Mouse (Mus musculus) heart, embryonic 11.5 days (tissue): Measurements from ENCODE around the gene Exoc3. TPM values are rescaled to one million over a fixed set of nuclear protein-coding genes. Genes with fewer than 3 reads are reported as not detected.

Source experiments
- ATAC-seq: fragments of 200-750 bp; cut with Nextera tagmentation; replicated peaks from 2 replicates; pipeline ENCODE4 v1.8.0; 2017; ENCODE audit warnings: moderate library complexity; ENCODE audit not compliant: insufficient number of reproducible peaks, low FRiP score, low TSS enrichment
- H3K27ac ChIP-seq: fragments of 300-500 bp; sonication (generic); 2 replicates; pipeline ENCODE4 v1.5.1; 2014; ENCODE audit warnings: mild to moderate bottlenecking, low read depth, low read length
- H3K27me3 ChIP-seq: fragments of 300-500 bp; sonication (generic); 2 replicates; pipeline ENCODE4 v1.6.1; 2014; ENCODE audit warnings: mild to moderate bottlenecking, low read length, mixed read lengths; ENCODE audit not compliant: control insufficient read depth, insufficient read depth
- H3K36me3 ChIP-seq: fragments of 300-500 bp; sonication (generic); 2 replicates; pipeline ENCODE4 v1.6.1; 2014; ENCODE audit warnings: mild to moderate bottlenecking, low read length, moderate library complexity, mixed read lengths; ENCODE audit not compliant: control insufficient read depth, insufficient read depth
- H3K4me1 ChIP-seq: fragments of 300-500 bp; sonication (generic); 2 replicates; pipeline ENCODE4 v1.6.1; 2014; ENCODE audit warnings: low read length; ENCODE audit not compliant: control insufficient read depth, insufficient read depth
- H3K4me2 ChIP-seq: fragments of 300-500 bp; sonication (generic); 2 replicates; pipeline ENCODE4 v1.6.1; 2014; ENCODE audit warnings: mild to moderate bottlenecking, moderate library complexity
- H3K4me3 ChIP-seq: fragments of 300-500 bp; sonication (generic); 2 replicates; pipeline ENCODE4 v1.5.1; 2014; ENCODE audit warnings: low read depth, low read length
- H3K9ac ChIP-seq: fragments of 300-500 bp; sonication (generic); 2 replicates; pipeline ENCODE4 v1.6.1; 2014; ENCODE audit warnings: mild to moderate bottlenecking, low read depth, low read length, moderate library complexity
- H3K9me3 ChIP-seq: fragments of 300-500 bp; sonication (generic); replicated peaks from 2 replicates; pipeline ENCODE4 v1.6.1; 2016; ENCODE audit warnings: low read length; ENCODE audit not compliant: control insufficient read depth
- WGBS: fragments of 180-500 bp; shearing (Covaris S2); extraction: QIAGEN DNeasy Blood & Tissue Kit; methylation state at CpG from one replicate; pipeline ENCODE4 v1.1.7; 2014; ENCODE audit not compliant: insufficient replicate concordance; 5-methylcytosine and 5-hydroxymethylcytosine counted together
- polyA plus RNA-seq: library from polyadenylated mRNA; unstranded; fragments of >200 nt; fragmentation: Nextera tagmentation; extraction: Ambion mirVana; gene quantifications from 2 replicates; pipeline ENCODE4 v1.2.1, GENCODE M21; 2014

Gene Exoc3
- polyA plus RNA-seq, 1 experiment from 2014 or later: 64.4 TPM

GRCm38 (mm10) chr13:74145983-74146622 is 62.4 kb downstream of the Exoc3 start:
- Histone ChIP-seq H3K9me3 (no peaks in the 10 kb centered on the region), H3K4me3 (no peak overlapping the region), H3K4me1 (no peaks in the 10 kb centered on the region), H3K27ac (no peak overlapping the region), H3K9ac (no peak overlapping the region), H3K4me2 (no peak overlapping the region), H3K27me3 (no peaks in the 10 kb centered on the region), H3K36me3 (no peaks in the 10 kb centered on the region)
- ATAC-seq: no peak
- WGBS: 76% methylated on average over 3 of the region's 3 CpGs

GRCm38 (mm10) chr13:74144120-74144884 is 64.2 kb downstream of the Exoc3 start:
- no peak overlapping the region for H3K27ac ChIP-seq

GRCm38 (mm10) chr13:74143282-74143681 is 65.2 kb downstream of the Exoc3 start:
- no peaks in the 10 kb centered on the region for H3K4me1 ChIP-seq
- H3K27ac ChIP-seq: no peak overlapping the region
- H3K4me2 ChIP-seq: no peak overlapping the region
- no peaks in the 10 kb centered on the region for H3K9me3 ChIP-seq
- H3K9ac ChIP-seq: no peak overlapping the region
- H3K4me3 ChIP-seq: no peak overlapping the region
- no peaks in the 10 kb centered on the region for H3K36me3 ChIP-seq
- H3K27me3 ChIP-seq: no peaks in the 10 kb centered on the region
- WGBS: 71% methylated on average over 3 of the region's 3 CpGs
- no peak for ATAC-seq

More at GRCm38 (mm10) chr13:74144120-74144884, 64.2 kb downstream of the Exoc3 start:
- ATAC-seq: no peak
- H3K9ac ChIP-seq: no peak overlapping the region
- 77% methylated on average over 7 of the region's 7 CpGs for WGBS
- no peaks in the 10 kb centered on the region for H3K27me3 ChIP-seq
- H3K36me3 ChIP-seq: no peaks in the 10 kb centered on the region
- H3K9me3 ChIP-seq: no peaks in the 10 kb centered on the region
- H3K4me1 ChIP-seq: no peaks in the 10 kb centered on the region
- H3K4me2 ChIP-seq: no peak overlapping the region
- H3K4me3 ChIP-seq: no peak overlapping the region

- Histone ChIP-seq H3K9me3 (no peaks in the 10 kb centered on the region), H3K27ac (no peak overlapping the region), H3K9ac (no peak overlapping the region), H3K4me2 (no peak overlapping the region), H3K4me3 (no peak overlapping the region), H3K27me3 (no peaks in the 10 kb centered on the region), H3K36me3 (no peaks in the 10 kb centered on the region), H3K4me1 (no peaks in the 10 kb centered on the region)
- ATAC-seq: no peak
- WGBS: 82% methylated on average over 6 of the region's 6 CpGs
Measured at GRCm38 (mm10) chr13:74140793-74141192, 67.7 kb downstream of the Exoc3 start.

- Histone ChIP-seq H3K4me1 (no peaks in the 10 kb centered on the region), H3K27me3 (no peaks in the 10 kb centered on the region), H3K4me3 (no peak overlapping the region), H3K4me2 (no peak overlapping the region), H3K9me3 (no peaks in the 10 kb centered on the region), H3K9ac (no peak overlapping the region), H3K36me3 (no peaks in the 10 kb centered on the region), H3K27ac (no peak overlapping the region)
- 82% methylated on average over 7 of the region's 7 CpGs for WGBS
- no peak for ATAC-seq
Measured at GRCm38 (mm10) chr13:74138906-74139647, 69.5 kb downstream of the Exoc3 start.

GRCm38 (mm10) chr13:74129909-74130308 is 78.6 kb downstream of the Exoc3 start:
- Histone ChIP-seq H3K36me3 (no peaks in the 10 kb centered on the region), H3K27me3 (peaks cover 3% of the 10 kb centered on the region; the same call in 1 of the 2 replicates), H3K9me3 (no peaks in the 10 kb centered on the region), H3K4me2 (no peak overlapping the region), H3K4me3 (no peak overlapping the region), H3K9ac (no peak overlapping the region), H3K4me1 (no peaks in the 10 kb centered on the region), H3K27ac (no peak overlapping the region)
- WGBS: 89% methylated on average over 6 of the region's 6 CpGs
- ATAC-seq: no peak

- WGBS: 74% methylated on average over 7 of the region's 7 CpGs
- Histone ChIP-seq H3K27ac (no peak overlapping the region), H3K9me3 (no peaks in the 10 kb centered on the region), H3K4me1 (no peaks in the 10 kb centered on the region), H3K36me3 (no peaks in the 10 kb centered on the region), H3K27me3 (peaks cover 22% of the 10 kb centered on the region), H3K4me2 (no peak overlapping the region), H3K4me3 (no peak overlapping the region), H3K9ac (no peak overlapping the region)
- ATAC-seq: no peak
Measured at GRCm38 (mm10) chr13:74127571-74127970, 81.0 kb downstream of the Exoc3 start.

- ATAC-seq: no peak
- Histone ChIP-seq H3K9me3 (no peaks in the 10 kb centered on the region), H3K9ac (no peak overlapping the region), H3K36me3 (no peaks in the 10 kb centered on the region), H3K4me3 (no peak overlapping the region), H3K4me2 (no peak overlapping the region), H3K27ac (no peak overlapping the region), H3K4me1 (peaks cover 6% of the 10 kb centered on the region; the same call in 1 of the 2 replicates), H3K27me3 (peaks cover 47% of the 10 kb centered on the region)
- WGBS: 63% methylated on average over 3 of the region's 3 CpGs
Measured at GRCm38 (mm10) chr13:74122632-74123031, 85.9 kb downstream of the Exoc3 start.
